ENCODE assay signal across 28 mouse cellular contexts in the genomic region with DNA sequence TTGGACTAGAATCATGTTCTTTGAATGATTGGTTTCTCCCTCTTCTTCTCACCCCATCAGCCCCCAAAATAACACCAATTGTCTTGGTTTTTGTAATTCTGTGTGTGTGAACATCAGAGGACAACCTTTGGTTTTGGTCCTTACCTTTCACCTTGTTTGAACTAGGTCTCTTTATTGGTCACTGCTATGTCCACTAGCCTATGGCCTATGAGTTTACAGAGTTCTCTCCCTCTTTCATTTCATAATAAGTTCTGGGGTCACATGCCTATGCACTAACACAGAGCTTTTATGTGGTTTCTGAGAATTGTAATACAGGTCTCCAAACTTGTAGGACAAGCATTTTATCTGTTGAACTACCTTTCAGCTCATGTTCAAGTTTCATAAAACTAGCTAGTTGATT.
"Had no signal": no experiment of that assay in that cellular context is flagged by ENCODE, and none has a peak within 500 bp of the region (broad histone marks: within the 10 kb centered on the region; RNA-seq: fewer than 3 reads in every experiment).

No protein-coding gene starts in this region.

- H3K4me3 ChIP-seq: embryonic facial prominence, embryonic 10.5 days; embryonic facial prominence, embryonic 12.5 days; embryonic facial prominence, embryonic 13.5 days; embryonic facial prominence, embryonic 15.5 days; erythroblast, embryonic 14.5 days; forebrain, embryonic 10.5 days; forebrain, embryonic 12.5 days; forebrain, embryonic 13.5 days; forebrain, embryonic 15.5 days; gastrocnemius, adult 2 months had no signal

- H3K4me2 ChIP-seq: embryonic facial prominence, embryonic 12.5 days; embryonic facial prominence, embryonic 13.5 days; embryonic facial prominence, embryonic 15.5 days; forebrain, embryonic 12.5 days; forebrain, embryonic 13.5 days; forebrain, embryonic 15.5 days had no signal

- H3K4me1 ChIP-seq: embryonic facial prominence, embryonic 10.5 days; embryonic facial prominence, embryonic 12.5 days; embryonic facial prominence, embryonic 13.5 days; embryonic facial prominence, embryonic 15.5 days; forebrain, embryonic 10.5 days; forebrain, embryonic 12.5 days; forebrain, embryonic 13.5 days; forebrain, embryonic 15.5 days had no signal

- H3K27ac ChIP-seq: embryonic facial prominence, embryonic 10.5 days; embryonic facial prominence, embryonic 12.5 days; embryonic facial prominence, embryonic 13.5 days; embryonic facial prominence, embryonic 15.5 days; forebrain, embryonic 10.5 days; forebrain, embryonic 12.5 days; forebrain, embryonic 13.5 days; forebrain, embryonic 15.5 days; gastrocnemius, adult 2 months had no signal

- H3K27me3 ChIP-seq: embryonic facial prominence, embryonic 12.5 days; embryonic facial prominence, embryonic 13.5 days; embryonic facial prominence, embryonic 15.5 days; forebrain, embryonic 12.5 days; forebrain, embryonic 13.5 days; forebrain, embryonic 15.5 days had no signal

- ATAC-seq: forebrain, embryonic 13.5 days; forebrain, embryonic 14.5 days; forebrain, embryonic 15.5 days; forebrain, embryonic 16.5 days; forebrain, postnatal 0 days had no signal

- H3K9ac ChIP-seq: embryonic facial prominence, embryonic 12.5 days; embryonic facial prominence, embryonic 13.5 days; embryonic facial prominence, embryonic 15.5 days; forebrain, embryonic 12.5 days; forebrain, embryonic 13.5 days; forebrain, embryonic 15.5 days; forebrain, postnatal 0 days had no signal

- H3K9me3 ChIP-seq: embryonic facial prominence, embryonic 10.5 days; embryonic facial prominence, embryonic 12.5 days; embryonic facial prominence, embryonic 13.5 days; embryonic facial prominence, embryonic 15.5 days; forebrain, embryonic 10.5 days; forebrain, embryonic 12.5 days; forebrain, embryonic 13.5 days; forebrain, embryonic 15.5 days had no signal

- H3K36me3 ChIP-seq: embryonic facial prominence, embryonic 12.5 days; embryonic facial prominence, embryonic 13.5 days; embryonic facial prominence, embryonic 15.5 days; forebrain, embryonic 12.5 days; forebrain, embryonic 15.5 days had no signal

- DNase-seq: cerebellum, adult 18-20 months; cerebellum, adult 2 months; cerebellum, adult 8-10 months; cerebellum, adult 9-10 months; cerebellum, adult 9-11 months; cerebellum, postnatal 10 days; cerebellum, postnatal 14 days; cerebellum, postnatal 25 days; cerebellum, postnatal 36 days; embryo, embryonic 11 days; forebrain, postnatal 0 days; gastrocnemius, adult 2 months; gastrocnemius, postnatal 10 days; gastrocnemius, postnatal 14 days; gastrocnemius, postnatal 25 days; gastrocnemius, postnatal 36 days; heart, adult 11 months had no signal
